Mouse (Mus musculus) thymus, adult 2 months (tissue): Measurements from ENCODE around the gene Srbd1. TPM values are rescaled to one million over a fixed set of nuclear protein-coding genes. Genes with fewer than 3 reads are reported as not detected.

Experiments
- DNase-seq: peaks from one replicate; pipeline ENCODE4 v3.0.0; 2021
- H3K27ac ChIP-seq: fragments of 200-500 bp; 2 replicates; pipeline ENCODE4 v1.5.1; 2012; ENCODE audit warnings: low read length, control low read depth; ENCODE audit not compliant: control insufficient read depth, insufficient read depth
- H3K27me3 ChIP-seq: fragments of 200-500 bp; 2 replicates; pipeline ENCODE4 v1.6.1; 2012; ENCODE audit warnings: mild to moderate bottlenecking, low read length, moderate library complexity, mixed read lengths; ENCODE audit not compliant: control insufficient read depth, insufficient read depth
- H3K36me3 ChIP-seq: fragments of 200-500 bp; 2 replicates; pipeline ENCODE4 v1.6.1; 2012; ENCODE audit warnings: mild to moderate bottlenecking, low read length, moderate library complexity; ENCODE audit not compliant: control insufficient read depth, insufficient read depth
- H3K4me1 ChIP-seq: fragments of 200-500 bp; replicated peaks from 2 replicates; pipeline ENCODE4 v1.6.1; 2012; ENCODE audit warnings: low read length; ENCODE audit not compliant: control insufficient read depth, insufficient read depth
- H3K4me3 ChIP-seq: fragments of 200-500 bp; 2 replicates; pipeline ENCODE4 v1.5.1; 2012; ENCODE audit warnings: mild to moderate bottlenecking, low read length, control low read depth, moderate library complexity; ENCODE audit not compliant: control insufficient read depth, insufficient read depth
- CTCF ChIP-seq: fragments of 200-500 bp; IDR thresholded peaks from 2 replicates; pipeline ENCODE4 v1.5.1; 2012; ENCODE audit warnings: mild to moderate bottlenecking, control low read depth, low read length, moderate library complexity, borderline replicate concordance; ENCODE audit not compliant: control insufficient read depth, poor library complexity, insufficient read depth; ENCODE audit errors: extremely low read depth
- POLR2A ChIP-seq: fragments of 200-500 bp; IDR thresholded peaks from 2 replicates; pipeline ENCODE4 v1.6.1; 2012; ENCODE audit warnings: mild to moderate bottlenecking, low read length, control low read depth, moderate library complexity; ENCODE audit not compliant: control insufficient read depth, poor library complexity, insufficient read depth; ENCODE audit errors: extremely low read depth
- WGBS: fragments of 180-500 bp; shearing (Covaris S2); methylation state at CpG from one replicate; pipeline ENCODE4 v1.1.7; 2018; 5-methylcytosine and 5-hydroxymethylcytosine counted together
- polyA plus RNA-seq: library from polyadenylated mRNA; depleted of rRNA; stranded (reverse); fragments of >200 nt; gene quantifications from 2 replicates; pipeline ENCODE4 v1.2.3, GENCODE M21; 2012

Srbd1 gene
- polyA plus RNA-seq, 1 experiment: 3.2 TPM

- no peak for DNase-seq
- TF ChIP-seq POLR2A: no peak
- TF ChIP-seq CTCF: no peak
- 92% methylated on average over 2 of the region's 2 CpGs for WGBS
Observed at GRCm38 (mm10) chr17:85951771-85952170, 193.2 kb downstream of the Srbd1 start.

GRCm38 (mm10) chr17:85949919-85950505 is 195.0 kb downstream of the Srbd1 start:
- Histone ChIP-seq H3K4me1 (no peaks in the 10 kb centered on the region), H3K4me3 (no peak overlapping the region), H3K36me3 (no peaks in the 10 kb centered on the region), H3K27ac (no peak overlapping the region), H3K27me3 (no peaks in the 10 kb centered on the region)
- DNase-seq: no peak
- WGBS: 94% methylated on average over 14 of the region's 14 CpGs
- TF ChIP-seq POLR2A: no peak
- TF ChIP-seq CTCF: no peak

More at GRCm38 (mm10) chr17:85951771-85952170, 193.2 kb downstream of the Srbd1 start:
- Histone ChIP-seq H3K4me1 (no peaks in the 10 kb centered on the region), H3K36me3 (no peaks in the 10 kb centered on the region), H3K27ac (no peak overlapping the region), H3K4me3 (no peak overlapping the region), H3K27me3 (no peaks in the 10 kb centered on the region)

GRCm38 (mm10) chr17:85948911-85949909 is 195.8 kb downstream of the Srbd1 start:
- H3K4me3 ChIP-seq: no peak overlapping the region
- H3K4me1 ChIP-seq: no peaks in the 10 kb centered on the region
- WGBS: 90% methylated on average over 11 of the region's 11 CpGs
- no peaks in the 10 kb centered on the region for H3K36me3 ChIP-seq
- TF ChIP-seq CTCF (no peak), POLR2A (no peak)
- no peak for DNase-seq
- H3K27me3 ChIP-seq: no peaks in the 10 kb centered on the region
- no peak overlapping the region for H3K27ac ChIP-seq

- Histone ChIP-seq H3K4me1 (no peaks in the 10 kb centered on the region), H3K27ac (no peak overlapping the region), H3K27me3 (no peaks in the 10 kb centered on the region), H3K4me3 (no peak overlapping the region), H3K36me3 (no peaks in the 10 kb centered on the region)
- WGBS: 48% methylated on average over 4 of the region's 4 CpGs
- TF ChIP-seq CTCF: no peak
- no peak for TF ChIP-seq POLR2A
- DNase-seq: no peak
Observed at GRCm38 (mm10) chr17:85944726-85945125, 200.2 kb downstream of the Srbd1 start.

- H3K4me1 ChIP-seq: no peaks in the 10 kb centered on the region
- DNase-seq: no peak
- no peak overlapping the region for H3K4me3 ChIP-seq
- no peaks in the 10 kb centered on the region for H3K36me3 ChIP-seq
- no peaks in the 10 kb centered on the region for H3K27me3 ChIP-seq
- TF ChIP-seq CTCF (no peak), POLR2A (no peak)
- H3K27ac ChIP-seq: no peak overlapping the region
- WGBS: 69% methylated on average over 12 of the region's 12 CpGs
Observed at GRCm38 (mm10) chr17:85943994-85944640, 200.9 kb downstream of the Srbd1 start.

- Histone ChIP-seq H3K4me1 (no peaks in the 10 kb centered on the region), H3K27me3 (no peaks in the 10 kb centered on the region), H3K4me3 (no peak overlapping the region), H3K27ac (no peak overlapping the region), H3K36me3 (no peaks in the 10 kb centered on the region)
- TF ChIP-seq CTCF: no peak
- TF ChIP-seq POLR2A: no peak
- WGBS: 92% methylated on average over 14 of the region's 14 CpGs
- no peak for DNase-seq
Observed at GRCm38 (mm10) chr17:85943551-85943981, 201.4 kb downstream of the Srbd1 start.
